Mouse (Mus musculus) CH12.LX (cell line): ENCODE results near the gene Nfia. TPM values are rescaled to one million over a fixed set of nuclear protein-coding genes. Genes with fewer than 3 reads are reported as not detected.

Experiments used
- DNase-seq: peaks from one replicate; pipeline ENCODE4 v3.0.0-alpha.2; 2013; ENCODE audit errors: extremely low read depth
- H3K27ac ChIP-seq: 2 replicates; pipeline ENCODE4 v1.5.1; 2012; ENCODE audit warnings: low read depth, mild to moderate bottlenecking, control low read depth, moderate library complexity; ENCODE audit not compliant: insufficient read depth
- H3K27me3 ChIP-seq: replicated peaks from 2 replicates; pipeline ENCODE3; 2012; ENCODE audit warnings: inconsistent platforms
- H3K36me3 ChIP-seq, 2 experiments: replicated peaks in 1 of 2; 2 replicates each; pipeline versions ENCODE3 to v1.6.1; 2012; ENCODE audit warnings: inconsistent platforms in 1 of 2, low read length in 1 of 2, mild to moderate bottlenecking in 1 of 2, mixed read lengths in 1 of 2, moderate library complexity in 1 of 2; ENCODE audit not compliant: control insufficient read depth in 1 of 2, insufficient read depth in 1 of 2
- H3K4me1 ChIP-seq, 2 experiments: 2 replicates each; pipeline ENCODE4 v1.6.1; 2012; ENCODE audit warnings: inconsistent platforms in 1 of 2, moderate library complexity in 1 of 2; ENCODE audit not compliant: insufficient read depth in 2 of 2, control insufficient read depth in 1 of 2
- H3K4me2 ChIP-seq: 2 replicates; pipeline ENCODE4 v1.6.1; 2012; ENCODE audit warnings: low read depth, mild to moderate bottlenecking, control low read depth; ENCODE audit not compliant: poor library complexity, insufficient read depth, severe bottlenecking
- H3K4me3 ChIP-seq, 3 experiments: fragments of 150-350 bp in 1 of 3; sonication (generic) in 1 of 3; replicated peaks in 1 of 3; 2 replicates each; pipeline versions ENCODE3 to v1.5.1; 2011 to 2012; ENCODE audit warnings: low read depth in 2 of 3, low read length in 2 of 3, mild to moderate bottlenecking in 2 of 3, moderate library complexity in 2 of 3, control low read depth in 1 of 3, improper control_type of control experiment in 1 of 3, inconsistent platforms in 1 of 3, mixed read lengths in 1 of 3; ENCODE audit not compliant: poor library complexity in 1 of 3
- H3K79me2 ChIP-seq: replicated peaks from 2 replicates; pipeline ENCODE4 v1.6.1; 2012; ENCODE audit warnings: mild to moderate bottlenecking, moderate library complexity; ENCODE audit not compliant: control insufficient read depth, poor library complexity, insufficient read depth, severe bottlenecking; ENCODE audit errors: extremely low read depth
- H3K9ac ChIP-seq: 2 replicates; pipeline ENCODE4 v1.6.1; 2012; ENCODE audit warnings: low read depth, mild to moderate bottlenecking, control low read depth, moderate library complexity; ENCODE audit not compliant: insufficient read depth
- H3K9me3 ChIP-seq: replicated peaks from 2 replicates; pipeline ENCODE3; 2012; ENCODE audit warnings: low read length, inconsistent platforms, mixed read lengths
- BHLHE40 ChIP-seq: IDR thresholded peaks from 2 replicates; pipeline ENCODE4 v1.6.1; 2011; ENCODE audit warnings: mild to moderate bottlenecking, low read depth, low read length, improper control_type of control experiment
- CTCF ChIP-seq, 2 experiments: IDR thresholded peaks in 1 of 2; conservative IDR thresholded peaks in 1 of 2; 2 replicates each; pipeline ENCODE4 v1.5.1; 2011 to 2012; ENCODE audit warnings: low read depth in 2 of 2, low read length in 2 of 2, improper control_type of control experiment in 1 of 2, inconsistent platforms in 1 of 2, mild to moderate bottlenecking in 1 of 2, moderate library complexity in 1 of 2
- ETS1 ChIP-seq: conservative IDR thresholded peaks from 2 replicates; pipeline ENCODE4 v1.6.1; 2012; ENCODE audit warnings: low read depth, mild to moderate bottlenecking, inconsistent platforms, low read length, improper control_type of control experiment, moderate library complexity
- HCFC1 ChIP-seq: IDR thresholded peaks from 2 replicates; pipeline ENCODE4 v1.6.1; 2012; ENCODE audit warnings: low read depth, mild to moderate bottlenecking, inconsistent platforms, low read length, improper control_type of control experiment
- IRF4 ChIP-seq: IDR thresholded peaks from 2 replicates; pipeline ENCODE4 v1.6.1; 2014; ENCODE audit warnings: low read depth, mild to moderate bottlenecking, inconsistent platforms, low read length, improper control_type of control experiment
- KAT2A ChIP-seq: IDR thresholded peaks from 2 replicates; pipeline ENCODE4 v1.6.1; 2012; ENCODE audit warnings: low read length, improper control_type of control experiment, inconsistent platforms; ENCODE audit not compliant: insufficient replicate concordance
- MAX ChIP-seq: IDR thresholded peaks from 2 replicates; pipeline ENCODE4 v1.6.1; 2011; ENCODE audit warnings: low read length, improper control_type of control experiment
- MEF2A ChIP-seq: IDR thresholded peaks from 2 replicates; pipeline ENCODE4 v1.6.1; 2014; ENCODE audit warnings: low read depth, mild to moderate bottlenecking, inconsistent platforms, low read length, improper control_type of control experiment, borderline replicate concordance
- NELFE ChIP-seq: IDR thresholded peaks from 2 replicates; pipeline ENCODE4 v1.6.1; 2011; ENCODE audit warnings: low read depth, low read length, improper control_type of control experiment
- POLR2A ChIP-seq: IDR thresholded peaks from 2 replicates; pipeline ENCODE4 v1.6.1; 2011; ENCODE audit warnings: low read depth, mild to moderate bottlenecking, improper control_type of control experiment, low read length
- POLR2AphosphoS2 ChIP-seq: IDR thresholded peaks from 2 replicates; pipeline ENCODE4 v1.6.1; 2011; ENCODE audit warnings: low read depth, low read length, improper control_type of control experiment
- RCOR1 ChIP-seq: conservative IDR thresholded peaks from 2 replicates; pipeline ENCODE4 v1.6.1; 2012; ENCODE audit warnings: low read depth, mild to moderate bottlenecking, inconsistent platforms, low read length, improper control_type of control experiment
- SIN3A ChIP-seq: IDR thresholded peaks from 2 replicates; pipeline ENCODE4 v1.6.1; 2012; ENCODE audit warnings: low read length, improper control_type of control experiment, inconsistent platforms
- TBP ChIP-seq: conservative IDR thresholded peaks from 2 replicates; pipeline ENCODE4 v1.6.1; 2011; ENCODE audit warnings: low read depth, low read length, improper control_type of control experiment
- TCF12 ChIP-seq: IDR thresholded peaks from 2 replicates; pipeline ENCODE4 v1.6.1; 2014; ENCODE audit warnings: low read depth, mild to moderate bottlenecking, inconsistent platforms, low read length, improper control_type of control experiment
- UBTF ChIP-seq: IDR thresholded peaks from 2 replicates; pipeline ENCODE4 v1.6.1; 2012; ENCODE audit warnings: low read depth, mild to moderate bottlenecking, inconsistent platforms, low read length, improper control_type of control experiment, moderate library complexity
- ZC3H11A ChIP-seq: IDR thresholded peaks from 2 replicates; pipeline ENCODE4 v1.6.1; 2012; ENCODE audit warnings: low read depth, mild to moderate bottlenecking, inconsistent platforms, low read length, improper control_type of control experiment
- ZKSCAN1 ChIP-seq: IDR thresholded peaks from 2 replicates; pipeline ENCODE4 v1.6.1; 2012; ENCODE audit warnings: low read depth, inconsistent platforms, low read length, improper control_type of control experiment, borderline replicate concordance
- dilution Hi-C: fragments of 300-500 bp; cut with MboI; formaldehyde crosslinking; loops from 2 replicates; pipeline ENCODE4 v1.14.3; 2020; ENCODE audit warnings: low sequenced_read_pairs; ENCODE audit not compliant: extremely low pct_unique_long_range_greater_than_20kb, extremely low pct_ligation_motif_present
- in situ Hi-C: fragments of 300-500 bp; cut with MboI; formaldehyde crosslinking; loops from 3 replicates; pipeline ENCODE4 v1.14.3; 2019; ENCODE audit warnings: low sequenced_read_pairs, low pct_ligation_motif_present, low pct_unique_long_range_greater_than_20kb, mixed read lengths
- polyA plus RNA-seq: library from polyadenylated mRNA; unstranded; fragments of >175 nt; gene quantifications from 2 replicates; pipeline ENCODE4 v1.2.1, GENCODE M21; 2012; ENCODE audit warnings: low read depth; ENCODE audit not compliant: insufficient read length
- total RNA-seq, 2 experiments: library from RNA; depleted of rRNA; stranded (reverse); fragments of 300-350 nt in 1 of 2; fragments of >200 nt in 1 of 2; gene quantifications; 2 replicates each; pipeline ENCODE4 v1.2.3; 2012 to 2014

The Nfia gene
- total and polyA plus RNA-seq, 3 experiments, result not detected

- dilution Hi-C loops, result no loop called here
- Histone ChIP-seq H3K9me3 (peaks cover 80% of the 10 kb centered on the region), H3K4me2 (no peak overlapping the region), H3K79me2 (no peaks in the 10 kb centered on the region), H3K36me3 (no peaks in the 10 kb centered on the region), H3K27me3 (no peaks in the 10 kb centered on the region), H3K27ac (no peak overlapping the region), H3K4me3 (no peak overlapping the region), H3K9ac (no peak overlapping the region), H3K4me1 (no peaks in the 10 kb centered on the region)
- in situ Hi-C loops, result no loop called here
- TF ChIP-seq RCOR1 (no peak), ZKSCAN1 (no peak), MEF2A (no peak), POLR2A (no peak), CTCF (conservative IDR thresholded peaks at IDR 0.05 in 1 of 2, IDR thresholded peaks at IDR 0.05 in 1 of 2; ENCODE audit: low read depth in 2 of 2, low read length in 2 of 2) (no peak), HCFC1 (no peak), POLR2AphosphoS2 (no peak), KAT2A (no peak), BHLHE40 (no peak), IRF4 (no peak), ZC3H11A (no peak), NELFE (no peak), MAX (no peak)
- no peak for DNase-seq
Measured at GRCm38 (mm10) chr4:98095060-98095459, 322.5 kb downstream of the Nfia start.

GRCm38 (mm10) chr4:98097013-98097566, 324.6 kb downstream of the Nfia start:
- Histone ChIP-seq H3K4me3 (no peak overlapping the region), H3K27me3 (no peaks in the 10 kb centered on the region), H3K4me2 (no peak overlapping the region), H3K36me3 (no peaks in the 10 kb centered on the region), H3K9me3 (peaks cover 80% of the 10 kb centered on the region), H3K4me1 (no peaks in the 10 kb centered on the region), H3K79me2 (no peaks in the 10 kb centered on the region), H3K27ac (no peak overlapping the region), H3K9ac (no peak overlapping the region)
- TF ChIP-seq TCF12 (no peak), ETS1 (no peak), UBTF (no peak), ZKSCAN1 (no peak), SIN3A (no peak), TBP (no peak), POLR2AphosphoS2 (no peak), ZC3H11A (no peak)
- dilution Hi-C loops (no loop called here), in situ Hi-C loops (no loop called here)
- no peak for DNase-seq
